9 mouse cellular contexts compared by ENCODE assay signal in the genomic region with DNA sequence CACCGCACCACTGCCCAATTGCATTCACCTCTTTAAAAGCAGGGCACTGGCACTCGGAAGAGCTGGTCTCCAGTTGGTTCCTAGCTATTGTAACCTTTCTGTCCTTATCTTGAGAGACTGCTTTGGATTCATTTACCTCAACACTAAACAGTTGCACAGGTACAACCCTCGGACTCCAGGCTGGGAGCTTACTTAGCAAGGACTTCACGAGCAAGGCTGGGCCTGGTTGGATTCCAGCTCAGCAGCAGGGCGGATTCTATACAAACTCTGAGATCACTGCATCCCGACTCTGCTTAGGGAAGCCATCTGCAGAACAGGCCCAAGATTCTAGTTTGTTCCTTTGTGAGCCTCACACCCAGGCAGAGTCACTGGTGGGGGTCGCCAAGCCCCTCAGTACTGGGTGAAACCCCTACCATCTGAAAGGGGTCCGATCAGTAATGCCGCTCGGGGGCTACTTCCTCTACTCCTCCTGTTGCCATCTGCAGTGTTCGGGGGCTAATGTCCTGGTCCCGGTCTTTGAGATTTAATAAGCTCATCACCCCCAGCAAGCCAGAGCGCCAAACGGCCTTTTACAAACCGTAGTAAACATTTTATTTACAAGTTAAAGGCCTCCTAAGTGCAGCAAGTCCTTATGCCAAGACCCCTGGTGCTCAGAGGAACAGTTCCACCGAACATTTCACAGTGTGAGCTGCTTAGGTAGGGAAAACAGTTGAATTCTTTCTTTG. TPM values are rescaled to one million over a fixed set of nuclear protein-coding genes. Genes with fewer than 3 reads are reported as not detected.
A peak's percentile ranks its signal among the peaks of the same experiment; 100 is the strongest.
DNase-seq lines count a peak whose midpoint lies in the region; ATAC-seq and TF ChIP-seq lines count a peak whose summit lies in the region.
"Had no signal": no experiment of that assay in that cellular context is flagged by ENCODE, and none has a peak within 500 bp of the region (broad histone marks: within the 10 kb centered on the region; RNA-seq: fewer than 3 reads in every experiment).

No protein-coding gene starts in this region.

- no peak for DNase-seq in kidney, postnatal 14 days
- DNase-seq in hindbrain, postnatal 0 days (ENCODE audit: low spot score) = no peak
- peak; percentile 40 for DNase-seq in neural tube, embryonic 11.5 days (ENCODE audit: low spot score)
- DNase-seq in layer of hippocampus, adult 9-11 months = no peak
- DNase-seq in layer of hippocampus, adult 2 months (ENCODE audit: low spot score in 2 of 2) = no peak
- DNase-seq in testis, postnatal 10 days (ENCODE audit: low spot score) = no peak

- ATAC-seq in kidney, embryonic 15.5 days (replicated peaks; ENCODE audit: low FRiP score) = no peak
- no peak for ATAC-seq in embryonic facial prominence, embryonic 13.5 days (ENCODE audit: insufficient number of reproducible peaks, insufficient read depth, low FRiP score, low TSS enrichment, low read depth)
- no peak for ATAC-seq in hindbrain, postnatal 0 days
- ATAC-seq in neural tube, embryonic 11.5 days (ENCODE audit: insufficient read depth, low FRiP score, low TSS enrichment) = no peak

- no peak for TF ChIP-seq CTCF in hindbrain, postnatal 0 days (IDR thresholded peaks at IDR 0.05; ENCODE audit: low read depth)
- TF ChIP-seq CTCF in layer of hippocampus, adult 2 months (conservative IDR thresholded peaks at IDR 0.05) = no peak

- no peaks in the 10 kb centered on the region for H3K36me3 ChIP-seq in kidney, embryonic 15.5 days
- H3K36me3 ChIP-seq in embryonic facial prominence, embryonic 13.5 days = no peaks in the 10 kb centered on the region
- H3K36me3 ChIP-seq in hindbrain, postnatal 0 days (ENCODE audit: insufficient read depth, low read length) = no peaks in the 10 kb centered on the region
- H3K36me3 ChIP-seq in neural tube, embryonic 11.5 days (ENCODE audit: control insufficient read depth, insufficient read depth, low read length) = no peaks in the 10 kb centered on the region

- H3K9ac ChIP-seq in kidney, embryonic 15.5 days = no peak overlapping the region
- H3K9ac ChIP-seq in embryonic facial prominence, embryonic 13.5 days = no peak overlapping the region
- H3K9ac ChIP-seq in hindbrain, postnatal 0 days (replicated peaks; ENCODE audit: low read length) = no peak overlapping the region
- no peak overlapping the region for H3K9ac ChIP-seq in neural tube, embryonic 11.5 days (ENCODE audit: low read length)

- H3K9me3 ChIP-seq in kidney, embryonic 15.5 days (replicated peaks) = no peaks in the 10 kb centered on the region
- no peaks in the 10 kb centered on the region for H3K9me3 ChIP-seq in embryonic facial prominence, embryonic 13.5 days
- no peaks in the 10 kb centered on the region for H3K9me3 ChIP-seq in hindbrain, postnatal 0 days (ENCODE audit: low read length)
- H3K9me3 ChIP-seq in neural tube, embryonic 11.5 days (ENCODE audit: control insufficient read depth, low read length) = no peaks in the 10 kb centered on the region

- WGBS in kidney, embryonic 15.5 days = 14% methylated on average over 16 of the region's 16 CpGs
- 11% methylated on average over 16 of the region's 16 CpGs for WGBS in embryonic facial prominence, embryonic 13.5 days
- 16% methylated on average over 16 of the region's 16 CpGs for WGBS in hindbrain, postnatal 0 days
- whole genome bisulfite sequencing in neural tube, embryonic 11.5 days = 4% methylated on average over 16 of the region's 16 CpGs

- H3K4me1 ChIP-seq in kidney, embryonic 15.5 days = peaks cover 25% of the 10 kb centered on the region
- H3K4me1 ChIP-seq in embryonic facial prominence, embryonic 13.5 days = peaks cover 32% of the 10 kb centered on the region
- peaks cover 7% of the 10 kb centered on the region; the same call in 1 of the 2 replicates for H3K4me1 ChIP-seq in hindbrain, postnatal 0 days (ENCODE audit: insufficient read depth, low read length)
- H3K4me1 ChIP-seq in neural tube, embryonic 11.5 days (ENCODE audit: control insufficient read depth, insufficient read depth, low read length) = peaks cover 8% of the 10 kb centered on the region; the same call in 1 of the 2 replicates

- peak overlapping the region; percentile 38 for H3K4me3 ChIP-seq in kidney, embryonic 15.5 days (replicated peaks)
- peak overlapping the region; percentile 45; the same call in 1 of the 2 replicates for H3K4me3 ChIP-seq in embryonic facial prominence, embryonic 13.5 days
- H3K4me3 ChIP-seq in hindbrain, postnatal 0 days (ENCODE audit: low read length) = no peak overlapping the region; the same call in 1 of the 2 replicates
- H3K4me3 ChIP-seq in neural tube, embryonic 11.5 days (ENCODE audit: low read depth, low read length) = no peak overlapping the region
- no peak overlapping the region for H3K4me3 ChIP-seq in layer of hippocampus, adult 2 months
- H3K4me3 ChIP-seq: myocyte had no signal

- H3K27me3 ChIP-seq in kidney, embryonic 15.5 days = peaks cover 100% of the 10 kb centered on the region
- peaks cover 100% of the 10 kb centered on the region for H3K27me3 ChIP-seq in embryonic facial prominence, embryonic 13.5 days
- H3K27me3 ChIP-seq in hindbrain, postnatal 0 days (ENCODE audit: insufficient read depth, low read length) = peaks cover 67% of the 10 kb centered on the region
- H3K27me3 ChIP-seq in neural tube, embryonic 11.5 days (ENCODE audit: control insufficient read depth, insufficient read depth, low read length) = peaks cover 99% of the 10 kb centered on the region

- H3K4me2 ChIP-seq in kidney, embryonic 15.5 days = peak overlapping the region; percentile 60; the same call in 1 of the 2 replicates
- H3K4me2 ChIP-seq in embryonic facial prominence, embryonic 13.5 days = peak overlapping the region; percentile 86
- H3K4me2 ChIP-seq in hindbrain, postnatal 0 days (ENCODE audit: low read depth, low read length) = peak overlapping the region; percentile 63; the same call in 1 of the 2 replicates
- H3K4me2 ChIP-seq in neural tube, embryonic 11.5 days (ENCODE audit: low read depth) = peak overlapping the region; percentile 39; the same call in 1 of the 2 replicates

- H3K27ac ChIP-seq in kidney, embryonic 15.5 days = no peak overlapping the region
- no peak overlapping the region for H3K27ac ChIP-seq in embryonic facial prominence, embryonic 13.5 days
- no peak overlapping the region for H3K27ac ChIP-seq in hindbrain, postnatal 0 days
- H3K27ac ChIP-seq in neural tube, embryonic 11.5 days (ENCODE audit: low read depth, low read length) = no peak overlapping the region
- no peak overlapping the region for H3K27ac ChIP-seq in layer of hippocampus, adult 2 months

RNA-seq across cellular contexts. Expression of a gene that starts 5.7 kb away (rescaled TPM):
- polyA plus RNA-seq in kidney, embryonic 15.5 days (2015; fragmentation: Nextera tagmentation; extraction: Ambion mirVana) = 16.6 and 18.5 TPM in 2 replicates
- polyA plus RNA-seq in embryonic facial prominence, embryonic 13.5 days (2015; fragmentation: Nextera tagmentation; extraction: Ambion mirVana) = 13.3 and 14.9 TPM in 2 replicates
- total RNA-seq in hindbrain, postnatal 0 days (2014; rRNA removed) = 0.58 and 1.8 TPM in 2 replicates
- 2.3 and 2.8 TPM in 2 replicates for polyA plus RNA-seq in hindbrain, postnatal 0 days (2015; fragmentation: Nextera tagmentation; extraction: Ambion mirVana)
- polyA plus RNA-seq in neural tube, embryonic 11.5 days (2014; fragmentation: Nextera tagmentation; extraction: Ambion mirVana) = 9.3 and 12.4 TPM in 2 replicates
- total RNA-seq in layer of hippocampus, adult 2 months (2021) = 1 to 10 TPM; 1.4 to 1.6 TPM

Comparison
In these comparisons a context has a peak if more than half of its experiments do, and no peak if none do; other contexts are left out.
1. H3K4me3 ChIP-seq: peak in kidney, embryonic 15.5 days (single experiment) and embryonic facial prominence, embryonic 13.5 days (single experiment); none in hindbrain, postnatal 0 days (single experiment), neural tube, embryonic 11.5 days (single experiment) and layer of hippocampus, adult 2 months (single experiment).
2. Peak in every context shown above with its lines, with median percentiles within 50 percentile points of each other: H3K4me2 ChIP-seq.